Mouse (Mus musculus) hindbrain, embryonic 14.5 days (tissue): ENCODE results near the gene Phf14. TPM values are rescaled to one million over a fixed set of nuclear protein-coding genes. Genes with fewer than 3 reads are reported as not detected.

Experiments
- ATAC-seq: fragments of 200-750 bp; cut with Nextera tagmentation; 2 replicates; pipeline ENCODE4 v1.8.0; 2017; ENCODE audit warnings: moderate number of reproducible peaks, mild to moderate bottlenecking, moderate TSS enrichment, moderate library complexity; ENCODE audit not compliant: low FRiP score
- DNase-seq: peaks from one replicate; pipeline ENCODE4 v3.0.0-alpha.2; 2015; ENCODE audit warnings: low spot score
- H3K27ac ChIP-seq: fragments of 300-500 bp; sonication (generic); 2 replicates; pipeline ENCODE4 v1.5.1; 2014; ENCODE audit warnings: mild to moderate bottlenecking, moderate library complexity
- H3K27me3 ChIP-seq: fragments of 300-500 bp; sonication (generic); 2 replicates; pipeline ENCODE4 v1.6.1; 2014; ENCODE audit warnings: mild to moderate bottlenecking, low read length, mixed read lengths; ENCODE audit not compliant: control insufficient read depth, insufficient read depth
- H3K36me3 ChIP-seq: fragments of 300-500 bp; sonication (generic); replicated peaks from 2 replicates; pipeline ENCODE4 v1.6.1; 2014; ENCODE audit not compliant: control insufficient read depth, insufficient read depth
- H3K4me1 ChIP-seq: fragments of 300-500 bp; sonication (generic); replicated peaks from 2 replicates; pipeline ENCODE4 v1.6.1; 2014; ENCODE audit warnings: antibody characterized with exemption, low read length, mixed read lengths; ENCODE audit not compliant: control insufficient read depth, insufficient read depth
- H3K4me2 ChIP-seq: fragments of 300-500 bp; sonication (generic); replicated peaks from 2 replicates; pipeline ENCODE4 v1.6.1; 2014; ENCODE audit warnings: mild to moderate bottlenecking, moderate library complexity
- H3K4me3 ChIP-seq: fragments of 300-500 bp; sonication (generic); replicated peaks from 2 replicates; pipeline ENCODE4 v1.5.1; 2014; ENCODE audit warnings: mild to moderate bottlenecking, low read length
- H3K9ac ChIP-seq: fragments of 300-500 bp; sonication (generic); 2 replicates; pipeline ENCODE4 v1.6.1; 2014
- H3K9me3 ChIP-seq: fragments of 300-500 bp; sonication (generic); 2 replicates; pipeline ENCODE4 v1.6.1; 2016; ENCODE audit warnings: low read length; ENCODE audit not compliant: control insufficient read depth
- WGBS: fragments of 180-500 bp; shearing (Covaris S2); extraction: QIAGEN DNeasy Blood & Tissue Kit; methylation state at CpG from one replicate; pipeline ENCODE4 v1.1.7; 2014; 5-methylcytosine and 5-hydroxymethylcytosine counted together
- polyA plus RNA-seq: library from polyadenylated mRNA; unstranded; fragments of >200 nt; fragmentation: Nextera tagmentation; extraction: Ambion mirVana; gene quantifications from 2 replicates; pipeline ENCODE4 v1.2.1, GENCODE M21; 2014

The Phf14 gene
- polyA plus RNA-seq, 1 experiment from 2014 or later = 108 TPM

GRCm38 (mm10) chr6:12095716-12096115 is 188.1 kb downstream of the Phf14 start:
- Histone ChIP-seq H3K4me3 (no peak overlapping the region), H3K27ac (no peak overlapping the region), H3K9ac (no peak overlapping the region), H3K27me3 (no peaks in the 10 kb centered on the region), H3K4me1 (no peaks in the 10 kb centered on the region), H3K4me2 (no peak overlapping the region), H3K9me3 (no peaks in the 10 kb centered on the region), H3K36me3 (no peaks in the 10 kb centered on the region)
- no peak for ATAC-seq
- no peak for DNase-seq
- 92% methylated on average over 1 of the region's 1 CpGs for WGBS

DNA sequence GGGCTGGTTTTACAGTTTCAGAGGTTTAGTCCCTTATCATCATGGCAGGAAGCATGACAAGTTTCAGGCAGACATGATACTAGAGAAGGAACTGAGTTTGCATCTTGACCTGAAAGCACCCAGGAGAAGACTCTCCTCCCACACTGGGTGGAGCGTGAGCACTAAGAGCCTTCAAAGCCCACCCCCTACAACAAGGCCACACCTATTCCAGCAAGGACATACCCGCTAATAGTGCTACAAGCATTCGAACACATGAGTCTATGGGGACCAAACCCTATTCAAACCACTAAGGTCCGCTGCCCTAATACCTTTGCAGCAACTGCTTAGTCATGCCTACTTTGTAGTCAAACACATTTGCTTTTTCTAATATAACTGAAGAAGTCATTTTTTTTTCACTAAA is 189.5 kb downstream of the Phf14 start:
- H3K27ac ChIP-seq = no peak overlapping the region

DNA sequence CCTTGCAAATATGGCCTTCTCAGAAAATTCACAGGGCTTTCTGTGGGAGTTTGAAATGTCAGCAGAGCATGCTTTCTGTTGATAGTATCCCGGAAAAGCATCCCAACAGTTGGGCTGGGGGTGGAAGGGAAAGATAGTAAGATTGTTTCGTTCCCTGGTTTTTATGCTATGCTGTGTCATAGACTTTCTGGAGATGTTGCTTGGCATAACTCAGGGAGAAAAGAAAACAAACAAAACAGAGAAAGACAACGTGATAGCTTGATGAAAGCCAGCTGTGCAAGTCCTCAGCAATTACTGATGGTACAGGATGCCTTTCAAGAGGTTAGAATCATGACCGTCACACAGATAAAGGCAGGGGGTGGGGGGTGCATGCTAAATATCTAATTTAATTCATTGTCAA is 197.5 kb downstream of the Phf14 start:
- 73% methylated on average over 4 of the region's 4 CpGs for WGBS
- no peak overlapping the region for H3K9ac ChIP-seq
- no peak overlapping the region for H3K4me2 ChIP-seq
- H3K4me1 ChIP-seq = no peaks in the 10 kb centered on the region
- no peak for DNase-seq
- H3K36me3 ChIP-seq = no peaks in the 10 kb centered on the region
- H3K9me3 ChIP-seq = no peaks in the 10 kb centered on the region
- H3K4me3 ChIP-seq = no peak overlapping the region
- no peaks in the 10 kb centered on the region for H3K27me3 ChIP-seq
- H3K27ac ChIP-seq = no peak overlapping the region
- ATAC-seq = no peak

More for the DNA sequence above, 189.5 kb downstream of the Phf14 start:
- Histone ChIP-seq H3K27me3 (no peaks in the 10 kb centered on the region), H3K4me1 (no peaks in the 10 kb centered on the region), H3K4me3 (no peak overlapping the region), H3K9me3 (no peaks in the 10 kb centered on the region), H3K4me2 (peak overlapping the region; percentile 18; the same call in 1 of the 2 replicates), H3K36me3 (no peaks in the 10 kb centered on the region), H3K9ac (no peak overlapping the region)
- ATAC-seq = no peak
- WGBS = 62% methylated on average over 4 of the region's 4 CpGs
- DNase-seq = no peak

DNA sequence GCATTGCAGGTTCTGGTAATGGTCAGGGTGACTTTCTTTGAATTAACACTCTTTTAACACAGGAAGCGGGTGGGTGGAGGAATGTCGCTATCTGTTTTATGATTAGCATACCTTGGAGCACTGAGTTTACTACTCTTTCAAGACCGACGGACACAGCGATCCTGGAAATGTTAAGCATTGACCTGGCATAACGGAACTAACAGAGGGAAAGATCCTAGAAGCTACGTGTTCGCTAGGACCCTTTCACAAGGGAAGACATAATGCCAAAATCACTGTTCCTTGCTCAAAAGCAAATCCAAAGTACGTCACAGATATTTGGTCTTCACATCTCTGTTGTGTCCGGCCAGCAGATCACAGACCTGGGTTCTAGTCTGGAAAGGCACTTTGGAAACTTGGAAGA is 199.7 kb downstream of the Phf14 start:
- 69% methylated on average over 10 of the region's 10 CpGs for WGBS
- Histone ChIP-seq H3K27me3 (no peaks in the 10 kb centered on the region), H3K4me3 (no peak overlapping the region), H3K9me3 (no peaks in the 10 kb centered on the region), H3K9ac (no peak overlapping the region), H3K27ac (no peak overlapping the region), H3K4me1 (no peaks in the 10 kb centered on the region), H3K36me3 (no peaks in the 10 kb centered on the region), H3K4me2 (no peak overlapping the region)
- ATAC-seq (no peak), DNase-seq (no peak)

GRCm38 (mm10) chr6:12107786-12108185 is 200.2 kb downstream of the Phf14 start:
- ATAC-seq = no peak
- H3K9me3 ChIP-seq = no peaks in the 10 kb centered on the region
- H3K4me2 ChIP-seq = no peak overlapping the region
- no peaks in the 10 kb centered on the region for H3K4me1 ChIP-seq
- no peaks in the 10 kb centered on the region for H3K27me3 ChIP-seq
- H3K4me3 ChIP-seq = no peak overlapping the region
- H3K36me3 ChIP-seq = no peaks in the 10 kb centered on the region
- 27% methylated on average over 8 of the region's 8 CpGs for WGBS
- no peak overlapping the region for H3K27ac ChIP-seq
- DNase-seq = no peak
- H3K9ac ChIP-seq = no peak overlapping the region

DNA sequence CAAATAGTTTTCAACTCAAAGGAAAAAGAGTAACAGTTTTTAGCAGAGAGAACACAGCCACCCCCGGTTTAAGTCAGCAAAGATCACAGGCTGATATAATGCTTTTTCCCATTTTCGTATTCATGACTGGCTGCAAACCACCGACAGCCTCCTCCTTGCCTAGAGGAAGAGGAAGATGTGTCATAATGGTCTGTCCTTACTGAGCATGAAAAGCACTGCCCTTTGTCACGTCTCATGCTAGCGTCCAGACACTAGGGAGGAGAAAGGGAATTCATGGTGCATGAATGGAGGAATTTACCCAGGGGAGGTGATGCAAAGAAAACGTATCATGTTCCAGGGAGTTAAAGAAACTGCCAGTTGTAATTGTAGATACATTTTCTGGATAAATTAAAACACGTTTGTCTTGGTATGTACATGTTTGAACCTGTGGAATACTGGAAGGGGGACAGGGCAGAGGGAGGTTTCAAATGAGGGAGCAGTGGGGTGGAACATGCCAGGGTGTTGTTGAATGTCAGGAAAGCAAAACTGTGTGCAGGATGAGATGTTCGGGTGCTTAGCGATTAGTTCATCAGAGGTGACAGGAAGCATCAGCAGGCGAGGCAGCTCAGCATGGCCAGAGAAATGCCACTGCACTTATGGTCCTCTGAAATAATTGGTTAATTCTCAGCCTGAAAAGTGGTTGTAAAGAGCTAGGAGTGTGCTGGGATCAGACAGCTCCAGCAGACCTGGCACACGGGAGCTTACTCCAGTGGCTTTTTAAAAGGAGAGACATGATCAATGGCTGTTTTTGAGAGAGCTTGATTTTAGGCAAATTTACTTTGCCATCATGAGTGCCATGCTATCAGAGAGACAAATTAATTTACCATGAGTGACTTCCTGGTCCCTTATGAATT is 209.6 kb downstream of the Phf14 start:
- peak; percentile 34 for ATAC-seq
- Histone ChIP-seq H3K36me3 (no peaks in the 10 kb centered on the region), H3K9me3 (no peaks in the 10 kb centered on the region), H3K4me3 (no peak overlapping the region), H3K27me3 (no peaks in the 10 kb centered on the region), H3K4me1 (peaks cover 18% of the 10 kb centered on the region), H3K9ac (0 out of 2 replicates have a peak overlapping the region, but pooled peaks have one; percentile 24), H3K4me2 (peak overlapping the region; percentile 35), H3K27ac (peak overlapping the region; percentile 81)
- 22% methylated on average over 11 of the region's 11 CpGs for WGBS
- no peak for DNase-seq

DNA sequence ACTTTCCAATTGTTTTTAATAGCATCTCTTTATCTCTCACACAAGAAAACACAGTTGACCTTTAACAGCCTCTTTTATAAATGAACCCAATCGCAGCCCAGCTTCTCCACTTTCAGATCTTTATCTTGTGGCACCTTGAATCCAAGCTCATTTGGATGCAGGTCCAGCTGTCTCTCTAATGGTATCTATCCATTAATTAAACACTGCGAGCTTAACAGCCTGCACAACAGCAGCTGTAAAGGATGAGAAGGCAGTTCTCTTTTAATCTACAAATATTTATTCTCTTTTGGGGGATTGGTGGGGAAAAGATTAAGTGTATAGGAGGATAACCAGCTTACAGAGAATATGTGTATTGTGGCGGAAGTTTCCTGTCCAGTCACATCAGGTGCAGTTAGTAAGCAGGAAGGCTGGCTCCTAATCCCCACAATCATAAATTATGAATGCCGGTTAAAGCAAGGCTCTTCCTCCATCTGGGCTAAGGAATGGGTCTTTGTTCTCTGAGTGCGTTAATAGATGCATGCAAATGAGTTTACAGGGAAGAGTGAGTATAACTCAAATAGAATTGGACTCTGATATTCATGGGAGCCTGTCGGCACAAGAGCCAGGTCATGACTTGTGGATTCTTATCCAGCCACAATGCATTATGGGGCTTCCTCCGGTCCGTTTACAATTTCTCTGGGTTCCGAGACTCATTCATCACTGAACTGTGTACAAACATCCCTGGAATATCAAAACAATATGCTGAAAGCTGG is 210.4 kb downstream of the Phf14 start:
- Histone ChIP-seq H3K4me1 (peaks cover 18% of the 10 kb centered on the region), H3K27ac (peak overlapping the region; percentile 81), H3K9ac (peak overlapping the region; percentile 3; the same call in 1 of the 2 replicates), H3K36me3 (no peaks in the 10 kb centered on the region), H3K4me3 (no peak overlapping the region), H3K4me2 (peak overlapping the region; percentile 35), H3K9me3 (no peaks in the 10 kb centered on the region), H3K27me3 (no peaks in the 10 kb centered on the region)
- ATAC-seq (peak; percentile 85), DNase-seq (peak; percentile 48)
- 16% methylated on average over 9 of the region's 9 CpGs for WGBS

- H3K27me3 ChIP-seq = no peaks in the 10 kb centered on the region
- H3K27ac ChIP-seq = no peak overlapping the region
- H3K4me3 ChIP-seq = no peak overlapping the region
- H3K4me1 ChIP-seq = peaks cover 8% of the 10 kb centered on the region
- no peak overlapping the region for H3K9ac ChIP-seq
- no peak for DNase-seq
- ATAC-seq = no peak
- no peaks in the 10 kb centered on the region for H3K36me3 ChIP-seq
- H3K9me3 ChIP-seq = no peaks in the 10 kb centered on the region
- no peak overlapping the region for H3K4me2 ChIP-seq
Measured at GRCm38 (mm10) chr6:12122759-12123158, 215.2 kb downstream of the Phf14 start.

DNA sequence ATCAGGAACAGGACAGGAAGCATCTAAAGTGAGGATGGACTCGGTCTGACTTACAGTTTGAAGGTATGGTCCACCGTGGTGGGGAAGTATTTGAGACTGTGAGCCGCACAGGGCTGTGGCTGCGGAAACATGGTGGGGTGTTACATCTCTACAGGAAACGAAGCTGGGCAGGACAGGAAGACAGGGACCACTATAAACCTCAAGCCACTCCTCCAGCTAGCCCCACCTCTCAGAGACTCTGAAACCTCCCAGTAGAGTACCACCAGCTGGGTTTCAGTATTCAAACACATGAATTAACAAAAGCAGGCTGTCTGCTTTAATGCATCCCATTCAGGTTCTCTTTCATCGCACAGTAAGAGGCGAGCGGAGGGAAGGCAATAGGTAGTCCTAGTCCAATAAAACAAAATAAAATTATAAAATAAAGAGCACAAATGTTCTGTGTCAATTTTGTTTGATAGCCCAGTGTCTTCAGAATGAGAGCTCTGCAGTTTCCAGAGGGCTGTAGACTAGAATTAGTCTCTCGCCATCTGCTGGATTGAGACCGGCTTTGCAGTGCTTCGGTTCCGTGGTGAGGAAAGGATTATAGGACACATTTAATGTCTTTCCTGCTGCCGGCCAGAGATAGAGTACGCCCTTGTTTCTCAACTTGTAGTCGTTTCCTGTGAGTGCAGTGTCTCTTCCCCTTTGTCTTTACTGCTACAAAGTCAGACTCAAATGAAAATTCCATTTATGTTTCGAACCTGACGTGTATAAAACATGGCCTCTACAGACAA is 217.6 kb downstream of the Phf14 start:
- Histone ChIP-seq H3K27ac (0 out of 2 replicates have a peak overlapping the region, but pooled peaks have one; percentile 6), H3K4me3 (no peak overlapping the region), H3K4me2 (peak overlapping the region; percentile 22), H3K27me3 (no peaks in the 10 kb centered on the region), H3K36me3 (no peaks in the 10 kb centered on the region), H3K9ac (no peak overlapping the region), H3K4me1 (no peaks in the 10 kb centered on the region), H3K9me3 (no peaks in the 10 kb centered on the region)
- peak; percentile 86 for DNase-seq
- WGBS = 32% methylated on average over 17 of the region's 17 CpGs
- ATAC-seq = peak; percentile 86
